Mouse (Mus musculus): ENCODE results near the gene Kifap3. TPM values are rescaled to one million over a fixed set of nuclear protein-coding genes. Genes with fewer than 3 reads are reported as not detected.

The Kifap3 gene
- total RNA-seq, 2 experiments from 2014 or later: 28.7 to 33.9 TPM

- no peak for DNase-seq (ENCODE audit: low spot score in 2 of 2)
These were observed 178.7 kb downstream of the Kifap3 start for GRCm38 (mm10) chr1:163958036-163958435.

- no peak for DNase-seq (ENCODE audit: low spot score in 2 of 2)
These were observed 184.8 kb downstream of the Kifap3 start for GRCm38 (mm10) chr1:163964008-163964689.

Other genes with a start within 250 kb of the Kifap3 start
- 10 to 100 TPM; 31.3 to 32.6 TPM for gene Mettl11b, start 54.4 kb upstream of the Kifap3 start, total RNA-seq (2021)
- 10 to 100 TPM in 1 of 2 experiments, 1 to 10 TPM in 1; 7.7 to 11.3 TPM for gene Scyl3, start 149.5 kb downstream of the Kifap3 start, total RNA-seq (2021)
- 1 to 10 TPM; 4.3 to 6.0 TPM for gene BC055324, start 215.2 kb downstream of the Kifap3 start, total RNA-seq (2021)
- 1 to 10 TPM; 2.7 to 3.9 TPM for gene Mettl18, start 215.3 kb downstream of the Kifap3 start, total RNA-seq (2021)

Data from gastrocnemius, postnatal 4 days (tissue).